Mouse (Mus musculus) liver, embryonic 11.5 days (tissue): ENCODE results near the gene Fbxo47. TPM values are rescaled to one million over a fixed set of nuclear protein-coding genes. Genes with fewer than 3 reads are reported as not detected.
A peak's percentile ranks its signal among the peaks of the same experiment; 100 is the strongest.

Experiments used
- ATAC-seq: fragments of 200-750 bp; cut with Nextera tagmentation; replicated peaks from 2 replicates; pipeline ENCODE4 v1.8.0; 2017; ENCODE audit warnings: moderate number of reproducible peaks, mild to moderate bottlenecking, moderate TSS enrichment, moderate library complexity; ENCODE audit not compliant: low FRiP score
- DNase-seq: peaks from one replicate; pipeline ENCODE4 v3.0.0-alpha.2; 2017; ENCODE audit warnings: low spot score
- H3K27ac ChIP-seq: fragments of 300-500 bp; sonication (generic); 2 replicates; pipeline ENCODE4 v1.5.1; 2014; ENCODE audit warnings: mild to moderate bottlenecking, low read depth, low read length, control low read depth
- H3K27me3 ChIP-seq: fragments of 300-500 bp; sonication (generic); replicated peaks from 2 replicates; pipeline ENCODE4 v1.6.1; 2014; ENCODE audit warnings: low read length, mixed read lengths; ENCODE audit not compliant: control insufficient read depth, insufficient read depth
- H3K36me3 ChIP-seq: fragments of 300-500 bp; sonication (generic); 2 replicates; pipeline ENCODE4 v1.6.1; 2014; ENCODE audit warnings: mild to moderate bottlenecking, low read length, moderate library complexity, mixed read lengths; ENCODE audit not compliant: control insufficient read depth, insufficient read depth
- H3K4me1 ChIP-seq: fragments of 300-500 bp; sonication (generic); replicated peaks from 2 replicates; pipeline ENCODE4 v1.6.1; 2014; ENCODE audit warnings: low read length, mixed read lengths; ENCODE audit not compliant: control insufficient read depth, insufficient read depth
- H3K4me2 ChIP-seq: fragments of 300-500 bp; sonication (generic); 2 replicates; pipeline ENCODE4 v1.6.1; 2014; ENCODE audit warnings: mild to moderate bottlenecking, control low read depth, moderate library complexity
- H3K4me3 ChIP-seq: fragments of 300-500 bp; sonication (generic); 2 replicates; pipeline ENCODE4 v1.5.1; 2014; ENCODE audit warnings: low read depth, low read length, control low read depth
- H3K9ac ChIP-seq: fragments of 300-500 bp; sonication (generic); 2 replicates; pipeline ENCODE4 v1.6.1; 2014; ENCODE audit warnings: low read depth, low read length, control low read depth
- H3K9me3 ChIP-seq: fragments of 300-500 bp; sonication (generic); 2 replicates; pipeline ENCODE4 v1.6.1; 2016; ENCODE audit warnings: low read length, inconsistent platforms, mixed read lengths; ENCODE audit not compliant: control insufficient read depth
- WGBS: fragments of 180-500 bp; shearing (Covaris S2); extraction: QIAGEN DNeasy Blood & Tissue Kit; methylation state at CpG from one replicate; pipeline ENCODE4 v1.1.7; 2014; 5-methylcytosine and 5-hydroxymethylcytosine counted together
- polyA plus RNA-seq: library from polyadenylated mRNA; unstranded; fragments of >200 nt; fragmentation: Nextera tagmentation; extraction: Ambion mirVana; gene quantifications from 2 replicates; pipeline ENCODE4 v1.2.1, GENCODE M21; 2014

The Fbxo47 gene
- polyA plus RNA-seq, 1 experiment from 2014 or later: 1.1 TPM

DNA sequence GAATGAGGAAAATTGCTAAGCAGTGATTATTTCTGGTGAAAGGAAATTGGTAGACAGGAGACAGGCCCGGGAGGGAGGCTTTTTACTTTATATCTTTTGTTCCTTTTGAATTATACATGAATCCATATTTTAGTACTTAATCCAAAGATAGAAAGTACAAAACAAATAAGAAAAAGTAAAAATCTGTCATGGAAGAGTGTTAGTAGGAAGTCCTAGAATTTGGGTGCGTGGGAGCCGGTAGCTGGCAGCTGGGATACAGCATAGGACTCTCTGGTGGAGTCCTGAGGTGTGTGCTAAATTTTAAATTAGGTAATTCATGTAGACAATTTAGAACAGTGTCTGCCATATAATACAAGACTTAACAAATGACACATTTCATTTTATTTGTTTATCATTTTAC, 16.4 kb downstream of the Fbxo47 start:
- no peak for ATAC-seq
- H3K36me3 ChIP-seq: no peaks in the 10 kb centered on the region
- no peak overlapping the region for H3K4me3 ChIP-seq
- no peaks in the 10 kb centered on the region for H3K27me3 ChIP-seq
- no peak overlapping the region for H3K9ac ChIP-seq
- H3K4me2 ChIP-seq: no peak overlapping the region
- 90% methylated on average over 3 of the region's 3 CpGs for WGBS
- H3K4me1 ChIP-seq: no peaks in the 10 kb centered on the region
- DNase-seq: no peak
- no peak overlapping the region for H3K27ac ChIP-seq
- H3K9me3 ChIP-seq: no peaks in the 10 kb centered on the region

DNA sequence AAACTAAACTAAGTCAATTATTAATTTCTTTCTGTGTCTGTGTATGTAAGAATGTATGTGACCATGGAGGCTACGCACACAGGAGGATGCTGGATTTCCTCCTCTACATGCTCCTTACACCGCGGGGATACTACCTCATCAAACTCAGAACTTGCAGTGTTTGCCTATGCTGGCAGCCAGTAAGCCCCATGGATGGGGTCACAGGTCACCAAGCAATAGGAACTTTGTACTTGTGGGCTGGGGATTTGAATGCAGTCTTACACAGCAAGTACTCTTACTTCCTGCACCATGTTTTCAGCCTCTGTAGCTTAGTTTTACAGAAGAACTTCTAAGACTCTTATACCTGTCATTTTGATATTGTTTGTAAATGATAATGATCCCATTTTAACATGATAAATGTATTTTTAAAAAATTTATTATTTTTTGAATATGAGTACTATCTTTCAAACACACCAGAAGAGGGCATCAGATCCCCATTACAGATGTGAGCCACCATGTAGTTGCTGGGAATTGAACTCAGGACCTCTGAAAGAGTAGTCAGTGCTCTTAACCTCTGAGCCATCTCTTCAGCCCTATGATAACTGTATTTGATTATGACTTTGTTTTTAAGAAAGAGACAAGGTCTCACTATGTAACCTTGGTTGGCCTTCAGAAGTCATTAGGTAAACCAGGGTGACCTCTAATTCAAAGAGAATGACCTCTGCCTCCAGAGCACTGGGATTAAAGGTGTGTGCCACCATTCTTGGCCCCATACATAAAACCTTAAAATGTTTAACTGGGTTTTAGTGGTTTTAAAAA, 17.7 kb downstream of the Fbxo47 start:
- Histone ChIP-seq H3K27ac (no peak overlapping the region), H3K4me1 (no peaks in the 10 kb centered on the region), H3K9me3 (no peaks in the 10 kb centered on the region), H3K4me2 (no peak overlapping the region), H3K36me3 (no peaks in the 10 kb centered on the region), H3K4me3 (no peak overlapping the region), H3K9ac (no peak overlapping the region), H3K27me3 (no peaks in the 10 kb centered on the region)
- DNase-seq (no peak), ATAC-seq (no peak)
- 75% methylated on average over 3 of the region's 3 CpGs for WGBS

DNA sequence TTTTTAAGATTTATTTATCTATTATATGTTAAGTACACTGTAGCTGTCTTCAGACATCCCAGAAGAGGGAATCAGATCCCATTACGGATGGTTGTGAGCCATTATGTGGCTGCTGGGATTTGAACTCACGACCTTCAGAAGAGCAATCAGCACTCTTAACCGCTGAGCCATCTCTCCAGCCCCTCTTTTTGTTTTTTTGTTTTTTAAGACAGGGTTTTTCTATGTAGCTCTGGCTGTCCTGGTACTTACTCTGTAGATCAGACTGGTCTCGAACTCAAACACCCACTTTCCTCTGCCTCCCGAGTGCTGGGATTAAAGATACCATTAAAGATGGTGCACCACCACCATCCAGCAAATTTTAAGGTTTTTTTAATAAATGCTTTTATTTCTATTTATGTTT, 18.5 kb downstream of the Fbxo47 start:
- Histone ChIP-seq H3K27ac (no peak overlapping the region), H3K4me3 (no peak overlapping the region), H3K4me2 (no peak overlapping the region), H3K9me3 (no peaks in the 10 kb centered on the region), H3K36me3 (no peaks in the 10 kb centered on the region), H3K9ac (no peak overlapping the region), H3K27me3 (no peaks in the 10 kb centered on the region), H3K4me1 (no peaks in the 10 kb centered on the region)
- DNase-seq: no peak
- no peak for ATAC-seq
- 81% methylated on average over 5 of the region's 5 CpGs for WGBS

DNA sequence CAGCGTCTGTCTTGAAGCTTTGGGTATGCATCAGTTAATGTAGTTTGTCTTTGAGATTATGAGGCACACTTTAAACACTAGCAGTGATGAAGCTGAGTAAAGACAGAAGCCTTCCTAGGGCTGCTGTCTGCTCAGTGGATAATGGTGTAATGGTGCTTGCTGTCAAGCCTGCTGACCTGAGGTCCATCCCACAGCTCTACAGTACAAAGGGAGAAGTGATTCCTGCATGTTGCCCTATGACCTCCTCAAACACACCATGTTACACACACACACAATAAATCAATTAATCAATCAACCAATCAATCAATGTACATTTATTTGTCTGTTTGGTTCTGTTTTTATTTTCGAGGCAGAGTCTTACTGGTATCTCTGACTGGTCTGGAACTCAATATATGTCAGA, 21.8 kb downstream of the Fbxo47 start:
- Histone ChIP-seq H3K9me3 (no peaks in the 10 kb centered on the region), H3K4me1 (no peaks in the 10 kb centered on the region), H3K27ac (no peak overlapping the region), H3K9ac (no peak overlapping the region), H3K36me3 (no peaks in the 10 kb centered on the region), H3K4me2 (no peak overlapping the region), H3K27me3 (no peaks in the 10 kb centered on the region), H3K4me3 (no peak overlapping the region)
- DNase-seq (no peak), ATAC-seq (no peak)
- WGBS: 56% methylated on average over 2 of the region's 2 CpGs

DNA sequence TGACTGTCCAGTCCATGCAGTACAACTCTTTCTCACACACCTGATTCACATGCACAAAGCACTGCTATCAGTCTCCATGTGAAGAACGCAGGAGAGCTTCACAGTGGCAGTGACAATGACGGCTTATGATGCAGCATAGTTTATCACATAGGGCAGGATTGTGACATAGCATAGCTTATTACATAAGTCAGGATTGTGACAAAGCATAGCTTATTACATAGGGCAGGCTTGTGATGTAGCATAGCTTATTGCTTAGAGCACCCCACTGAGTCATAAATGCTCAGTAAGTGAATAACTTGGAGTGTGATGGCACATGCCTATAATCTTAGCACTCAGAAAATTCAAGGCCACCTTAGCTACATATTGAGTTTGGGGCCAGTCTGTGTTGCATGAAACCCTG, 28.5 kb downstream of the Fbxo47 start:
- no peak overlapping the region for H3K27ac ChIP-seq
- H3K4me2 ChIP-seq: no peak overlapping the region
- no peaks in the 10 kb centered on the region for H3K4me1 ChIP-seq
- H3K36me3 ChIP-seq: no peaks in the 10 kb centered on the region
- H3K9me3 ChIP-seq: no peaks in the 10 kb centered on the region
- DNase-seq: no peak
- WGBS: 88% methylated on average over 2 of the region's 2 CpGs
- no peak for ATAC-seq
- H3K9ac ChIP-seq: no peak overlapping the region
- no peaks in the 10 kb centered on the region for H3K27me3 ChIP-seq
- no peak overlapping the region for H3K4me3 ChIP-seq

DNA sequence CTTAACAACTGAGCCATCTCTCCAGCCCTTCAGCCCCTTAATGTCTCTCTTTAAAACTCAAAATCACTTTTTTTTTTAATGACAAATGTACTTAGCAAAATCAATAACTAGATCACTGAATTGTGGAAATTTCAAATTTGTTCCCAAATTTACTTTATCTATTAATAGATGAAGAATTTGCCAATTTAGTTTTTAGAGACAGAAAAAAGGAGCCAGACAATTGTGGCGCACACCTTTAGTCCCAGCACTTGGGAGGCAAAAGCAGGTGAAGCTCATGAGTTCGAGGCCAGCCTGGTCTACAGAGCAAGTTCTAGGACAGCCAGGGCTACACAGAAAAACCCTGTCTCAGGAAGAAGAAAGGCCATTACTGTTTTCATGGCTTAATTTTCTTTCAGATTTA, 32.4 kb downstream of the Fbxo47 start:
- Histone ChIP-seq H3K36me3 (no peaks in the 10 kb centered on the region), H3K27me3 (no peaks in the 10 kb centered on the region), H3K9me3 (no peaks in the 10 kb centered on the region), H3K9ac (no peak overlapping the region), H3K4me2 (no peak overlapping the region), H3K27ac (no peak overlapping the region), H3K4me3 (no peak overlapping the region), H3K4me1 (no peaks in the 10 kb centered on the region)
- 89% methylated on average over 2 of the region's 2 CpGs for WGBS
- DNase-seq (no peak), ATAC-seq (no peak)

DNA sequence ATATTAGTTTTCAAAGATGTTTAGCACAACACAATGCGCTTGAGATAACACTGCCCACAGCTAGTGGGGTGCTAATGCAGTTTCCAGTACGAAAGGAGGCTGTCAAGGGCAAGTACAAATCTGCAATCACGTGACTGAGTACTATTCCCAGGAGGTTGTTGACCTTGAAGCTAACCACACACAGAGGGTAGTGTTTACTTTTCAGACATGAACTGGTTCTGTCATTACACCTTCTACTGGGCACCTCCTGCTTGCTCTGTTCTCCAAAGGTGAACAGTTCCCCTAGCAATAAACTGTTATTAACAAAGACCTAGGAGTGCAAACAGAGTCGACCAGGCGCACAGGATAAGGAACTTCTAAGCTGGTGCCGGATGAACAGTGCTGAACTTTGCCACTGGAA, 33.6 kb downstream of the Fbxo47 start:
- H3K36me3 ChIP-seq: no peaks in the 10 kb centered on the region
- 57% methylated on average over 6 of the region's 6 CpGs for WGBS
- H3K4me3 ChIP-seq: no peak overlapping the region
- H3K27me3 ChIP-seq: no peaks in the 10 kb centered on the region
- DNase-seq: no peak
- H3K9me3 ChIP-seq: no peaks in the 10 kb centered on the region
- no peak for ATAC-seq
- no peak overlapping the region for H3K27ac ChIP-seq
- H3K4me1 ChIP-seq: no peaks in the 10 kb centered on the region
- no peak overlapping the region for H3K4me2 ChIP-seq
- no peak overlapping the region for H3K9ac ChIP-seq

DNA sequence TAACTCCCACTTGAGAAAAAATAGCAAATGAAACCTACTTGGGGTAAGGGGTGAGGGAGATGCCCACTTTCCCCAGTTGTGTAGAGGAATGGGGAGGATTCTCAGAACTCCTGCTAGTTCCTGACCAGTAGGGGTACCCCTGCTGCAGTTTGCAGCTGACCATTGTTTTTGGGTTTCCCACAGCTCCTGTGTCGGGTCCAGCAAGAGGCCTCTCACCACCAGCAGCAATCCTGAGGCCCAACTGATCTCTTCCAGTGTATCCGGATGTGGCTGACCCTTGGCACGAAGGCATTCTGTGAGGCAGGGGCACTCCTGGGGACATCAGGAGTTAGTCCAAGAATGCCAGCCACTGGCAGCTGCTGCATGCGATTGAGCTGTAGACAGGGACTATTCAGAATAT, 42.0 kb downstream of the Fbxo47 start:
- Histone ChIP-seq H3K4me3 (no peak overlapping the region), H3K27me3 (no peaks in the 10 kb centered on the region), H3K36me3 (no peaks in the 10 kb centered on the region), H3K4me2 (peak overlapping the region; percentile 67), H3K9me3 (no peaks in the 10 kb centered on the region), H3K27ac (no peak overlapping the region), H3K4me1 (peaks cover 24% of the 10 kb centered on the region), H3K9ac (no peak overlapping the region)
- ATAC-seq: no peak
- no peak for DNase-seq
- 67% methylated on average over 4 of the region's 4 CpGs for WGBS

DNA sequence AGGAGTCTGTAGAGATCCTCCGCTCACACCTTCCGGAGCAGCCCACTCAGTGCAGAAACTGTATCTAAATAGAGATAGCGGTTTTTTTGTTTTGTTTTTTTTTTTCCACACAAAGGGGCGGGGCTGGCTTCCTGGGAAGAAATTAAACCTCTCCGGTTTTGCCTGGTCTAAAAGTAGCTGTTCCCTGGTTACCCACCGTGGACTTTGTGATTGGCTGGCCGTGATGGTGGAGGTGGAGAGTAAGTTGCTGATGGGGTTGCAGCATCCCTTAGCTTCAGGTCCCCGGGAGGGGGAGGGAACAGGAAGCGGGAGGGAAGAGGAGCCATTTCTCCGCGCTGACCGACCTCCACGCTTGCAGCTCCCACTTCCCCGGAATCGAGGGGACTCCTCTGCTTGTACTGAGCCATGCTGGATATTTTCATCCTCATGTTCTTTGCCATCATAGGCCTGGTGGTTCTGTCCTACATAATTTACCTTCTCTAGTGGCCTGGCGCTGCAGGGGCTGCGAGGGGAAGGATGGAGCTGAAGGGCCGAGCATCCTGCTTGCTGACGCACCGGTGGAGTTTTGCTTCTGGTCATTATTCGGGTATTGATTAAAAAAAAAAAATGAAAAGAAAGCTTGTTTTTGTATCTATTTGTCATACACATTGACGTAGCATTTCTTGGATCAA, 42.8 kb downstream of the Fbxo47 start:
- Histone ChIP-seq H3K27me3 (no peaks in the 10 kb centered on the region), H3K27ac (peak overlapping the region; percentile 42; the same call in 1 of the 2 replicates), H3K36me3 (no peaks in the 10 kb centered on the region), H3K9ac (peak overlapping the region; percentile 60), H3K4me1 (peaks cover 24% of the 10 kb centered on the region), H3K9me3 (no peaks in the 10 kb centered on the region), H3K4me3 (peak overlapping the region; percentile 43), H3K4me2 (peak overlapping the region; percentile 67)
- WGBS: 7% methylated on average over 22 of the region's 22 CpGs
- DNase-seq (peak; percentile 76), ATAC-seq (0 out of 2 replicates have a peak, but pooled peaks have one; percentile 52)
